Mouse (Mus musculus) midbrain, embryonic 11.5 days (tissue): ENCODE data around the gene Adamts5. TPM values are rescaled to one million over a fixed set of nuclear protein-coding genes. Genes with fewer than 3 reads are reported as not detected.

Experiments
- ATAC-seq: fragments of 200-750 bp; cut with Nextera tagmentation; 2 replicates; pipeline ENCODE4 v1.8.0; 2017; ENCODE audit warnings: moderate TSS enrichment, moderate library complexity; ENCODE audit not compliant: low FRiP score
- DNase-seq: peaks from one replicate; pipeline ENCODE4 v3.0.0; 2015; ENCODE audit warnings: low spot score; ENCODE audit errors: missing footprints
- H3K27ac ChIP-seq: fragments of 300-500 bp; sonication (generic); 2 replicates; pipeline ENCODE4 v1.5.1; 2014; ENCODE audit warnings: low read depth, low read length
- H3K27me3 ChIP-seq: fragments of 300-500 bp; sonication (generic); 2 replicates; pipeline ENCODE4 v1.6.1; 2014; ENCODE audit warnings: mild to moderate bottlenecking, low read length, moderate library complexity, mixed read lengths; ENCODE audit not compliant: control insufficient read depth, insufficient read depth
- H3K36me3 ChIP-seq: fragments of 300-500 bp; sonication (generic); 2 replicates; pipeline ENCODE4 v1.6.1; 2014; ENCODE audit warnings: mild to moderate bottlenecking, low read length, moderate library complexity, mixed read lengths; ENCODE audit not compliant: control insufficient read depth, insufficient read depth
- H3K4me1 ChIP-seq: fragments of 300-500 bp; sonication (generic); 2 replicates; pipeline ENCODE4 v1.6.1; 2014; ENCODE audit warnings: low read length; ENCODE audit not compliant: control insufficient read depth, insufficient read depth
- H3K4me2 ChIP-seq: fragments of 300-500 bp; sonication (generic); 2 replicates; pipeline ENCODE4 v1.6.1; 2014; ENCODE audit warnings: mild to moderate bottlenecking, moderate library complexity
- H3K4me3 ChIP-seq: fragments of 300-500 bp; sonication (generic); 2 replicates; pipeline ENCODE4 v1.5.1; 2014; ENCODE audit warnings: low read depth, low read length
- H3K9ac ChIP-seq: fragments of 300-500 bp; sonication (generic); 2 replicates; pipeline ENCODE4 v1.6.1; 2014; ENCODE audit warnings: low read length
- H3K9me3 ChIP-seq: fragments of 300-500 bp; sonication (generic); 2 replicates; pipeline ENCODE4 v1.6.1; 2016; ENCODE audit warnings: low read length; ENCODE audit not compliant: control insufficient read depth
- WGBS: fragments of 180-500 bp; shearing (Covaris S2); extraction: QIAGEN DNeasy Blood & Tissue Kit; methylation state at CpG from one replicate; pipeline ENCODE4 v1.1.7; 2014; 5-methylcytosine and 5-hydroxymethylcytosine counted together
- polyA plus RNA-seq: library from polyadenylated mRNA; unstranded; fragments of >200 nt; fragmentation: Nextera tagmentation; extraction: Ambion mirVana; gene quantifications from 2 replicates; pipeline ENCODE4 v1.2.1, GENCODE M21; 2014

Adamts5 gene
- polyA plus RNA-seq, 1 experiment from 2014 or later, result 1.1 TPM

- H3K4me3 ChIP-seq, result no peak overlapping the region
- ATAC-seq, result no peak
Measured at GRCm38 (mm10) chr16:85864691-85865389, 36.8 kb downstream of the Adamts5 start.

DNA sequence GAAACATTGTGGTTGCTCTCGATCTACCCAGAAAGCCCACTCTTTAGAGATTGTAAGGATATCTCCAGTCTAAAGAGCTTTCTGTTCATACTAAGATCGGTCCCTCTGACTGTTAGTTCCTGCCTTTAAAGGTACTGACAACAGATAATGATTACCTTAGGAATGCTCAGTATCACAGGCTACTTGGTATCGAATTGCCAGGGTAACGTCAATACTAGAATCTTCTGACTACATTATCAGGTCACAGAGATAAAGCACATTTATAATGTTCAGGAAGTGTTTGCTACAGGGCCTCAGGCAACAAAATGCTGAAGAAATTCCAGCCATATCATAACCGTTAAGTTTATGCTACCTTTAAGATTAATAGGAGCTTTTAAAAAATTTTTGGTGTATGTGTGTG lies 47.1 kb downstream of the Adamts5 start:
- H3K4me1 ChIP-seq, result no peaks in the 10 kb centered on the region
- WGBS, result 92% methylated on average over 5 of the region's 5 CpGs
- no peaks in the 10 kb centered on the region for H3K27me3 ChIP-seq
- H3K4me2 ChIP-seq, result no peak overlapping the region
- no peak overlapping the region for H3K4me3 ChIP-seq
- no peaks in the 10 kb centered on the region for H3K36me3 ChIP-seq
- H3K9ac ChIP-seq, result no peak overlapping the region
- no peaks in the 10 kb centered on the region for H3K9me3 ChIP-seq
- ATAC-seq (no peak), DNase-seq (no peak)
- no peak overlapping the region for H3K27ac ChIP-seq

More at GRCm38 (mm10) chr16:85864691-85865389, 36.8 kb downstream of the Adamts5 start:
- H3K4me1 ChIP-seq, result no peaks in the 10 kb centered on the region
- no peaks in the 10 kb centered on the region for H3K36me3 ChIP-seq
- no peaks in the 10 kb centered on the region for H3K9me3 ChIP-seq
- H3K9ac ChIP-seq, result no peak overlapping the region
- no peak overlapping the region for H3K27ac ChIP-seq
- H3K4me2 ChIP-seq, result no peak overlapping the region
- WGBS, result 96% methylated on average over 4 of the region's 4 CpGs
- H3K27me3 ChIP-seq, result no peaks in the 10 kb centered on the region
- no peak for DNase-seq

DNA sequence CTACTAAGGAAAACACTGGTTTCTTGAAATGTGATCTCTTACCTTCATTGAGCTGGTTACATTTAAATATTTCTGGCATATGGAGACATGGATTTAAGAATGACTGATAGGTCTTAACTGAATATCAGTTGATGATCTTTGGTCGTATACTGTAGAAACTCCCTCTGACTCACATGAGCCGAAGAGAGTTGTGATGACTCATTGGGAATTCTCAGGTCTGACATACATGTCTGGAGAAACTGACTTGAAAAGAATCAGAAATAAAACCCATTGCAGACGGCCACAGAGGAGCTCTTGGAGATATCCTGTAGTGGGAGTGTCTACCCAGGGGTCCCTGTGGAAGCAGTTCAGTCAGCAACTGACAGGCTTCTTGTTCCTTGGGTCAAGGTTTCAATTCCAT lies 74.6 kb downstream of the Adamts5 start:
- DNase-seq (no peak), ATAC-seq (no peak)
- no peak overlapping the region for H3K4me2 ChIP-seq
- H3K27ac ChIP-seq, result no peak overlapping the region
- 80% methylated on average over 3 of the region's 3 CpGs for WGBS
- H3K9ac ChIP-seq, result no peak overlapping the region
- H3K4me3 ChIP-seq, result no peak overlapping the region
- no peaks in the 10 kb centered on the region for H3K4me1 ChIP-seq
- H3K36me3 ChIP-seq, result no peaks in the 10 kb centered on the region
- no peaks in the 10 kb centered on the region for H3K9me3 ChIP-seq
- no peaks in the 10 kb centered on the region for H3K27me3 ChIP-seq

DNA sequence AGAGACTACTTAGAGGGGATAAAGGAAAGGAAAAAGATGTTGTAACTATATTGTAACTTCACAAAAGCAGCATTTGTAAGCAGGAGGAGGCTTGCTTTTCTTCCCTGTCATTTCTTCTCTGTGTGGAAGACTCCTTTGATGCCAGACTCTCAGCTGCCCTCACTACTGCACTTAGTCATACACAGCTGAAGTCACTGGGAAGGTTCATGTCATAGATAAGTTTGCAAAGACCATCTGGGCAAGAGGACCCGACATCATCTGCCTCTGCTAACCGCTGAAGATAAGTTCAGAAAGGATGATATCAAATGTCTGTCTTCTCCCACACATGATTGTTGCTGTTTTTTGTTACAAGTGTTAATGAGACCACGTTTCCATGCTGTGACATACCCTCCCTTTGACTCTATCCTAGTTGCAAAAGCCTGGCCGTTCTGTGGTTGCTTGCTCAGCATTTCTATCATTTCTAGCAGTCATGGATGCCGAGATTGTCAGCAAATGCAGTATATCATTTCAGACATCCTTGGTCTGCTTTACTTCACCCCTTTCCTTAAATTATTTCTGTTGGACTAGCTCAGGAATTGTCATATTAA lies 79.2 kb downstream of the Adamts5 start:
- Histone ChIP-seq H3K4me2 (no peak overlapping the region), H3K9ac (no peak overlapping the region), H3K9me3 (no peaks in the 10 kb centered on the region), H3K4me1 (no peaks in the 10 kb centered on the region), H3K4me3 (no peak overlapping the region), H3K36me3 (no peaks in the 10 kb centered on the region), H3K27me3 (no peaks in the 10 kb centered on the region), H3K27ac (no peak overlapping the region)
- WGBS, result 83% methylated on average over 5 of the region's 5 CpGs
- DNase-seq (no peak), ATAC-seq (no peak)

GRCm38 (mm10) chr16:85819808-85820458 lies 81.7 kb downstream of the Adamts5 start:
- Histone ChIP-seq H3K9ac (no peak overlapping the region), H3K4me3 (no peak overlapping the region), H3K4me1 (no peaks in the 10 kb centered on the region), H3K27me3 (no peaks in the 10 kb centered on the region), H3K4me2 (no peak overlapping the region), H3K27ac (no peak overlapping the region), H3K9me3 (no peaks in the 10 kb centered on the region), H3K36me3 (no peaks in the 10 kb centered on the region)
- peak; percentile 89 for DNase-seq
- peak; percentile 74 for ATAC-seq
- 64% methylated on average over 5 of the region's 5 CpGs for WGBS

DNA sequence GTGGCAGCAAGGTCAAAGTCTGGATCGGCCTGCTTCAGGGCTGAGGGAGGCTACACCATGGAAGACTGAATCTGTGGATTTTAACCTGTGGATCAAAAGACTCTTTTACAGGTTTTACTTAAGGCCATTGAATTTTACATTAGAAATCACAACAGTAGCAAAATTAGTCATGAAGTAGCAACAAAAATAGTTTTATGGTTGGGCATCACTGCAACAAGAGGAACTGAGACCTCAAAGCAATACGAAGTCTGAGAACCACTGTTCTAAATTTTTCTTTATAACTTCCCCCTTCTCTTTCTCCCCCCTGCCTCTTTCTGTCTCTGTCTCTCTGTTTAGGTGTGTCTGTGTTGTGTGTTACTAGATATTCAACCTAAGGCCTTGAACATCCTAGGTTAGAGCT lies 87.5 kb downstream of the Adamts5 start:
- Histone ChIP-seq H3K4me1 (no peaks in the 10 kb centered on the region), H3K9ac (no peak overlapping the region), H3K4me3 (no peak overlapping the region), H3K36me3 (no peaks in the 10 kb centered on the region), H3K4me2 (no peak overlapping the region), H3K9me3 (no peaks in the 10 kb centered on the region), H3K27ac (no peak overlapping the region), H3K27me3 (no peaks in the 10 kb centered on the region)
- 87% methylated on average over 2 of the region's 2 CpGs for WGBS
- no peak for ATAC-seq
- no peak for DNase-seq

DNA sequence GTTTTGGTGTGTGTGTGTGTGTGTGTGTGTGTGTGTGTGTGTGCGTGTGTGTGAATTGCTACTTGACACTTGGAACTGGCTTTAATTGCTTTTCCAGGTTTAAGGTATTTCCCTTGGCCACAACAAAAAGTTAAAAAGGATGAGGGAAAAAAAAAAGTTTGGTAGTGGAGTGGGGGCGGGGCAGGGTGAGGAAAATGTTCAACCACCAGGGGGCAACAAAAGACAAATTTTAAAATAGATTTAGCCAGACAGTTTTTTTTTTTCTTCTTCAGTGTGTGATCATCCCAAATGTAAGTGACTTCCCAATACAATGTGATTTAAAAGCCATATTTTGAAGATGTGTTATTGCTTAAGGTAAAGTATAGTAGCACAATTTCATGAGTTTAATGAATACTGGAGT lies 94.0 kb downstream of the Adamts5 start:
- WGBS, result 24% methylated on average over 2 of the region's 2 CpGs
- Histone ChIP-seq H3K36me3 (no peaks in the 10 kb centered on the region), H3K4me2 (no peak overlapping the region), H3K27ac (no peak overlapping the region), H3K27me3 (no peaks in the 10 kb centered on the region), H3K4me1 (peaks cover 5% of the 10 kb centered on the region), H3K4me3 (no peak overlapping the region), H3K9me3 (no peaks in the 10 kb centered on the region), H3K9ac (no peak overlapping the region)
- DNase-seq, result peak; percentile 93
- no peak for ATAC-seq

- DNase-seq (peak; percentile 88), ATAC-seq (no peak)
- WGBS, result 20% methylated on average over 3 of the region's 3 CpGs
- peaks cover 5% of the 10 kb centered on the region for H3K4me1 ChIP-seq
- no peaks in the 10 kb centered on the region for H3K9me3 ChIP-seq
- H3K27ac ChIP-seq, result no peak overlapping the region
- H3K4me3 ChIP-seq, result no peak overlapping the region
- H3K27me3 ChIP-seq, result no peaks in the 10 kb centered on the region
- no peaks in the 10 kb centered on the region for H3K36me3 ChIP-seq
- H3K9ac ChIP-seq, result no peak overlapping the region
- H3K4me2 ChIP-seq, result no peak overlapping the region
Measured at GRCm38 (mm10) chr16:85807072-85807471, 94.6 kb downstream of the Adamts5 start.
